Mouse (Mus musculus): ENCODE measurements around the gene Scaf4. TPM values are rescaled to one million over a fixed set of nuclear protein-coding genes. Genes with fewer than 3 reads are reported as not detected.
"Not testable (repeated sequence)": the region's sequence is repeated elsewhere in the genome, so short reads cannot be mapped to it uniquely, and the experiment has no call there.

Gene Scaf4
- total RNA-seq, 2 experiments from 2014 or later, result 26.9 to 28.3 TPM

GRCm38 (mm10) chr16:90250099-90250498, 34.2 kb downstream of the Scaf4 start:
- no peak for DNase-seq
- intact Hi-C loops (cut with DNase I), result no loop called here

- DNase-seq, result no peak
- intact Hi-C loops (cut with DNase I), result no loop called here
Observed at GRCm38 (mm10) chr16:90242426-90243304, 41.6 kb downstream of the Scaf4 start.

GRCm38 (mm10) chr16:90241875-90242274, 42.4 kb downstream of the Scaf4 start:
- intact Hi-C loops (cut with DNase I), result no loop called here

GRCm38 (mm10) chr16:90239128-90239746, 45.1 kb downstream of the Scaf4 start:
- intact Hi-C loops (cut with DNase I), result no loop called here
- no peak for DNase-seq

More at GRCm38 (mm10) chr16:90241875-90242274, 42.4 kb downstream of the Scaf4 start:
- DNase-seq, result no peak

- peak in 1 of 2 experiments; percentile 9 for DNase-seq
- intact Hi-C loops (cut with DNase I), result no loop called here
Observed at GRCm38 (mm10) chr16:90235188-90235587, 49.1 kb downstream of the Scaf4 start.

GRCm38 (mm10) chr16:90234617-90235016, 49.7 kb downstream of the Scaf4 start:
- DNase-seq, result no peak
- intact Hi-C loops (cut with DNase I), result no loop called here

- no peak for DNase-seq
- intact Hi-C loops (cut with DNase I), result no loop called here
Observed at GRCm38 (mm10) chr16:90233702-90234101, 50.6 kb downstream of the Scaf4 start.

GRCm38 (mm10) chr16:90231302-90231701, 53.0 kb downstream of the Scaf4 start:
- intact Hi-C loops (cut with DNase I), result no loop called here
- DNase-seq, result no peak

- intact Hi-C loops (cut with DNase I), result no loop called here
- DNase-seq, result no peak
Observed at GRCm38 (mm10) chr16:90229897-90230296, 54.4 kb downstream of the Scaf4 start.

- intact Hi-C loops (cut with DNase I), result loop anchor here (2.0 kb wide), 1 partner anchor 61 kb away; no protein-coding TSS in a partner anchor
- DNase-seq, result peak in 1 of 2 experiments; percentile 7
Observed at GRCm38 (mm10) chr16:90221441-90222070, 62.7 kb downstream of the Scaf4 start.

GRCm38 (mm10) chr16:90220892-90221431, 63.3 kb downstream of the Scaf4 start:
- no peak for DNase-seq
- intact Hi-C loops (cut with DNase I), result loop anchor here (2.0 kb wide), 1 partner anchor 62 kb away; no protein-coding TSS in a partner anchor

GRCm38 (mm10) chr16:90220026-90220891, 64.0 kb downstream of the Scaf4 start, which contains the start of gene Sod1:
Gene Sod1, plus strand, starts transcription at chr16:90220754.
- peak; percentile 97 to 99 for DNase-seq
- intact Hi-C loops (cut with DNase I), result loop anchor here (2.0 kb wide), 1 partner anchor 63 kb away; no protein-coding TSS in a partner anchor

GRCm38 (mm10) chr16:90219445-90219844, 64.9 kb downstream of the Scaf4 start:
- intact Hi-C loops (cut with DNase I); DNase-seq: not testable (repeated sequence)

GRCm38 (mm10) chr16:90217926-90218325, 66.4 kb downstream of the Scaf4 start:
- intact Hi-C loops (cut with DNase I), result no loop called here
- no peak for DNase-seq

- no peak for DNase-seq
- intact Hi-C loops (cut with DNase I), result no loop called here
Observed at GRCm38 (mm10) chr16:90217356-90217755, 66.9 kb downstream of the Scaf4 start.

- DNase-seq, result no peak
- intact Hi-C loops (cut with DNase I), result no loop called here
Observed at GRCm38 (mm10) chr16:90216414-90216813, 67.9 kb downstream of the Scaf4 start.

- DNase-seq; intact Hi-C loops (cut with DNase I): not testable (repeated sequence)
Observed at GRCm38 (mm10) chr16:90215879-90216278, 68.4 kb downstream of the Scaf4 start.

GRCm38 (mm10) chr16:90214731-90215565, 69.4 kb downstream of the Scaf4 start:
- intact Hi-C loops (cut with DNase I), result no loop called here

More at GRCm38 (mm10) chr16:90214731-90215565, 69.4 kb downstream of the Scaf4 start:
- DNase-seq, result no peak
